Mouse (Mus musculus): ENCODE data around the gene Hdac6.
A peak's percentile ranks its signal among the peaks of the same experiment; 100 is the strongest.

The Hdac6 gene

DNA sequence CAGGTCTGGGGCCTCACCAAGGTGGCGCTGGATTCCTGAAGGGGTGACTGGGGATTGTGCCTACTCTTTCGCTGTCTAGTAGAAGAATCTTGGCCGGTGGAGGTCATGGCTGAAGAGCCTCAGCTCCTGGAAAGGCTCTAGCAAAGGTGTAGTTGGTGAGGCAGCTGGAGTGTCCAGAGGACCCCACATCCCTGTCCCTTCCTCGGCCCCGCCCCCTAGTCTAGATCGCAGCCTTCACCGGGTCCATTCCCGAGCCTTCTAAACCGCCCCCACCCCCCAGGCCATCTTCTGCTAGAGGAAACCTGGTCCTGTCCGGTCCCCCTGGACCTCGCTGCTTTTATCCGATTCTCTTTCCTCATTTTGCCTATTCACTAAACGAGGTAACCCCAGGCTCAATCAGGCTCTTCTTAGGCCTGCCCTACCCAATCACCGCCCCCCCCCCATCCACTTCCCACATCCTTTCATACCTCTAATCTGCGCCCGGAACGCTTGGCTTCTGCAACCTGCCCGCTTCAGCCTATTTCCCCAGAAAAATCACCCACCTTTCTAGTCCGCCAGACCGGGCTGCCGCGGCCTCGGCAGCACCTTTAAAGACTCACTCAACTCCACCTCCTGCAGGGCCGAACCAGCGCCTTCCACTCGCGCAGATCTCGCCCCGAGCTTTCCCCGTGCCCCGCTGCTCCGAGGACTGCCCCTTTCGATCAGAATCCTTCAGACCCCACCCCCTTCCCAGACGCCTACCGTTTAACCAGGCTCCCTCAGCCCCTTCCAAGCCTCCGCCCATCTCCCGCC is at the start of gene Hdac6:
Gene Hdac6 (minus strand): TSS at position 782 of the 792 bp plus-strand sequence.
- DNase-seq = peak; percentile 37 to 57

DNA sequence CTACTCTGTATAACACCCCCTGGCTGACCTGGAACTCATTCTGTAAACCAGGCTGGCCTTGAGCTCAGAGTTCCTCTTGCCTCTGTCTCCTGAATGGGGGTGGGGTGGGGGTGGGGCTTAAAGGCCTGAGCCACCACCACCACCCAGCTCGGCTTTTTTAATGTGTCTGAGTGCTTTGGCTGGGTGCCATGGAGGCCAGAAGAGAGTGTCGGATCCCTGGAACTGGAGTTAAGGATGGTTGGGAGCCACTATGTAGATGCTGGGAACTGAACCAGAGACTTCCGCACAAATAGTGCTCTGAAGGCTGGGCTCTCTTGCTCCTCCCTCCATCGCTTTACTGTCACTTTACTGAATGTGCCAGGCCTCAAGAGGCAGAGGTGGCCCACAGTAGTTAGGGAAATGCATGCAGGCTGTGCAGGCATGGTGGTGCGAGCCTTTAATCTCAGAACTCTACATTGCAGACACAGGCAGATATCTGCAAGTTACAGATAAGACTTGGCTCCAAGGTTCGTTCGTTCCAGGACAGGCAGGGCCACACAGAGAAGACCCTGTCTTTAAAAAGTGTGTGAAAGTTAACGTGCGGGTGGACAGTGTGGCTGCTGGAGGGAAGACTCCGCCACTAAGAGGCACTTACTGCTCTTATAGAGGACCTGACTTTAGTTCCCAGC is 45.5 kb upstream of the Hdac6 start:
- peak; percentile 11 to 50 for DNase-seq

DNA sequence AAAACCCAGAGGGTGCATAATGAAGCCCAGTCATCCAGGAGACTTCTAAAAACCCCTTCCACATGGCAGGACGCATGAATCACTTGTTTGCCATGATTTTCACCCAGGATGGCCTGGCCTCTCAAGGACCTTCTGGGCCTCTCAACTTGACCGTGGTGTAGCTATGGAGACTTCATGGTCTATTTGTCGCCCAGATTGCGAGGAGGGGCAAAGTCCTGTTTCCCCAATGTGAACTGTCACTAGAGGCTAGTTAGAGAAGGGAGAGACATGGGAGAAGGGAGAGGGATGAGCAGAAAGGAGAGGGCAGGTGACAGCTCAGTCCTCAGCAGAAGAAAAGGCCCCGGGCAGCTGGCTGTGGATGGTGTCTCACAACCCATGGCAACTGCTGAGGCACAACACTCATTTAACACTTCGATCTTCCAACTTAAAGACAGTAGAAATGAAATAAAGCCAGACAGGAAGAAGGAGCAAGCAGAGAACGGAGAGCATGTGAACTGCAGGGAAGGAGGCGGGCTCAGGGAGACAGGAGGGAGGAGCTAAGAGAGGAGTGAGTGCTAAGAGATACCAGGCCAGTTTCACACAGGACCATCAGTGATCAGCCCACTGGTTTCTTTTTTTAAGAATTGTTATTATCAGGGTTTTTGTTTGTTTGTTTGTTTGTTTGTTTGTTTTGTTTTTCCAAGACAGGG is 44.8 kb upstream of the Hdac6 start:
- DNase-seq = peak; percentile 6 to 37

DNA sequence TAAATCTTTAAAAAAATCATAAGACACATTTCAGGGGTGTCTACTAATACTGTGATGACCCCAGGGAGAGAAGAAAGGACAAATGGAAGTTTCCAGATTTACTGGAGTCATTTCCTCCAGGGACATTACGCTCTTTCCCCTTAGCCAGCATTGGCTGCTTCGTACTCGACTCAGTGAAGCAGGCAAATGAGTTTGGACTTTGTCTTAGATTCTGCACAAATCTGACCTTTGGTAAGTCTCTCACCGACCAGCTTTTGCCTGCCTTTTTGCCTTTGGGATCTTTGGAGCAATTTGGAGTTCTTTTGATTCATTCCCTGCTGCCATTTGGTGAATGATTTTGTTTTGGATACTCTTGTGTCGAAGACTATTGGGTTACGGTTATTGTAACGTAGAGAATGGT is 33.7 kb upstream of the Hdac6 start:
- DNase-seq = no peak

DNA sequence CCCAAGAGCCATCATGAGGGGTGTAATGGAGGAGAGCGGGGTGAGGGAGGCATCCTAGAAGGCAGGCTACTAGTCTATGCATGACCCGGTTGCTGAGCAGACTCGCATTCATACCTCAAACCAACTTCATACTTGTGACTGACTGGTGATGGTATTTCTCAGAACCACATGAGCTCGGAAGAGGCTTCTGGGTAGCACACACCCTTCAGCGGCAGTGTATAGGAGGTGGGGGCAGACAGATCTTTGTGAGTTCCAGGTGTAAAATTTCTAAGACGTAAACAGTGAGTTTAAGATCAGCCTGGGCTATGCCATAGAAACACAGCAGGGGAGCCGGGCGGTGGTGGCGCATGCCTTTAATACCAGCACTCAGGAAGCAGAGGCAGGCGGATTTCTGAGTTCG is 30.2 kb upstream of the Hdac6 start, which contains the start of gene Gata1:
Gene Gata1 (minus strand): TSS at position 180 of the 400 bp plus-strand sequence.
- DNase-seq = no peak

DNA sequence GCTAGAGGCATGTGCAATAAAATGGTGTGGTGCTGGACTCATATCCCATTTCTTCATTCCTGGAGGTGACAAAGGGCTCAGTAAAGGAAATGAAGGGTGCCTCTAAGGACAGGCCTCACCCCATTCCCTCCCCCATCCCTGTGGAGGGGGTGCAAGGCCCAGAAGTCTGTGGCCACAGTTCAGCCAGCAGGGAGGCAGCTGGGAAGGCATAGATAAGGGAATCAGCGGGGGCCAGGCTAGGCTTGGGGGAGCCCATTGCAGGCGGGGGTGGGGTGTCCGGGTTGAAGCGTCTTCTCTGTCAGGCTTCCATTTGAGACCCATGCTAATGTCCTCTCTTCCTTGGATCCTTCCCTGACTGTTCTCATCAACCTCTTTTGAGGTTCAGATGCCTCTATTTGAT is 23.6 kb upstream of the Hdac6 start:
- DNase-seq = no peak

DNA sequence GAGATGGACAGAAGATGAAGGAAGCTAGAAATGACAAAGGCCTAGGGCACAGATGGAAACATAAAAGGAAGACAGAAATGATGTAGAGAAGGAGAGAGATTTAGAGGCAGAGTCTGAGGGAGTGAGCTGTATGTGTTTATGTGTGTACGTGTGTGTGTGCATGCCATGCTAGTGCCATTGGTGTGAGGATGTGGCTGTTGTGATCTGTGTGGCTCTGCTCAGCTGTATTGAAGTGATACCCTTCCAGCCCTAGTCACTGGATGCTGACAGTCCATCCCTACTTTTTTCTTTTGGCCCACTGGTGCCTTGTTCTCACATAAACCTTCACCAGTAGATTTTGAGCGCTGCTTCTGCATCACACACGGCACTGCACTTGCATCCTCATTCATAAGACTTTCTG is 21.2 kb upstream of the Hdac6 start:
- DNase-seq = no peak

DNA sequence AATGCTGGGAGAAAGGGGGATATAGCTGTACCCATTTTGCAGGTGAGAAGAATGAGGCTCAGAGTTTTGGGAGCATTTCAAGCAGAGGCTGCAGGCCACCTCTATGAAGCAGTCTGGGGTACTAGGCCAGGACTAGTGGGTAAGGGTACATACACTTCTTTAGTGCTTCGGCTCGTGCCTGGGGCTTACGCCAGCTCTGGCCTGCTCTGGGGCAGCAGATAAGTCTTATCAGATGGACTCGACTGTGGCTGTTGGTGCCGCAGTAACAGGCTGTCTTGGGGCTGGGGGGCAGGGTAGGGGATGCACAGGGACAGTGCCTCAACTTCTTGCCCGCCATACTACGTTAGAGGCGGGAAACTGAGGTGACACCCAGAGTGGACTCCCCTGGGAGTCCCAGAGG is 20.5 kb upstream of the Hdac6 start:
- DNase-seq = no peak

DNA sequence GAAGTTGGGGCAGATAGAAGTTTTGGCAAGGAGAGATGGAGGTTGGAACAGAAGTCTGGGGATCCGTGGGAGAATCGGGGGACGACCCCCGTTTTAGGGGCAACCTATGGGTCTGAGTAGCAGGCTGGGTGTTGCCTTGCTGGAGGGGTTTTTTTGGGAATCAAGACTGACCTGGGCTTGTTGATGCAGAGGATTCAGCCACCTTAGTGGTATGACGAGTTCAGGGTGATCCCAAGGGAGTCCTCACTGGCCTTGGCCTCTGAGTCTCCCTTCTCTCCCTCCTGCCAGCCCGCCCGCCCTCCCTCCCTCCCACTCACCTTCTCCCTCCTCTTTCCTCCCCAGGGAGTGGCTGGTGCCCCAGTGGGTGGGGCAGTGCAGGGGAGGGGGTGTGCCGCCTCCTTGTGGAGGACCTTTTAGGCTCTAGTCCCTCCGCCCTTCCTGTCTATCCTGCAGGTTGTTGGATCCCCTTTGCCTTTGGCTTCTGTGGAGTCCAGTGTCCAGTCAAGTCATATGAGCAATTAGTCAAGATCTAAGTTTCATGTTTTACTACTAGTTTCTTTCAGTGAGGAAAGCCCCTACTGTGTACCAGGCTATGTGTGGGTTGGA is 20.0 kb upstream of the Hdac6 start:
- DNase-seq = no peak

DNA sequence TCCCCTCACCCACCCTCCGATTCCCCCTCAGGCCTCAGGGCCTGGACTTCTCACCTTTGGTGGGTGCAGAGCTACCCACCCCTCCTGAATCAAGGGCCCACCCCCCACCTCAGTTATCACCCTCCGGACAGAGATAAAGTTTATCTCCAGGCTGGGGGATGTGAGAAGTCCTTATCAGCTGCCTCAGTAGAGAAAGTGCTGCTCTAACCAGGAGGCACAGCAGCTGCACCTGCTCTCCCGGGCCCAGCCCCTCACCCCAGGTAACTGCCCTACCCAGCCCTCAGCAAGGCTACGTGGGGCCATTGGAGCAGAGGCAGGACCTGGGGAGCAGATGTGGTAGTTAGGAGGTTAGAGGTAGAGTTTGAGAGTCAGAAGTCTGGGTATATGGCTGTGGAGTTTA is 18.5 kb upstream of the Hdac6 start:
- no peak for DNase-seq

DNA sequence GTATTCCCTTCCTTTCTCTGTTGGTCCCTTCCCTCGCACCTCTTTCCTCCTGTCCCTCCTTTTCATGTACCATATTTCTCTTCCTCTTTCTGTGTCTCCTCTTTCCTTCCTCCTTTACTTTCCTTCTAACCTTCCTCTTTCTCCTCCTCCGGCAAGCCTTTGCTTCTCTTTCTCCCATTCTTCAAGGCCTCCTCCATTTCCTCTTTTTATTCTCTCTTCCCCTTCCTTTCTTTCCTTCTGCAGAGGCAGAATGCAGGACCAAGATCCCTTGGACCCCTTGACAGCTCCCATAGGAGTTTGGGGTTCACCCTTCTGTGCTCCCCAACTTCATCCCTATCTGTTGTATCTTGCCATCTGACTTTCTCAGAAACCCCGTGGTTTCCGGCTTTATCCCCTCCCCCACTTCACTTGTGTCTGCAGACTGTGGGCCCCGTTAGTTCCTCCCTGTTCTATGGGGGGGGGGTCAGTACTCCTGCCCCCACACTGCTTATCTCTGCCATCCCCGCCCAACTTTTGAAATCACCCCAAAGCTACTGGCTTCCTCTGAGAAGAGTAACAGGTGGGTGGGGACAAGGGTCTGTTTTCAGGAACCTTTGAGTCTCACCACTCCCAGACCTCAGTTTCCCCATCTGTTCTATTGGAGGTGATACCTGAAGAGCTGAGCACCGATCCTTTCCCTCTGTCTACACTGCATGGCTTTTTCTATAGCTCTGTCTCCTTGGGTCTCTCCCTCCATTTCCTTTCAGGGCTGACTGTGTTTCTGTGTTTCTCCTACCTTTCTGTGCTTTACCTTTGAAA is 16.3 kb upstream of the Hdac6 start:
- no peak for DNase-seq

DNA sequence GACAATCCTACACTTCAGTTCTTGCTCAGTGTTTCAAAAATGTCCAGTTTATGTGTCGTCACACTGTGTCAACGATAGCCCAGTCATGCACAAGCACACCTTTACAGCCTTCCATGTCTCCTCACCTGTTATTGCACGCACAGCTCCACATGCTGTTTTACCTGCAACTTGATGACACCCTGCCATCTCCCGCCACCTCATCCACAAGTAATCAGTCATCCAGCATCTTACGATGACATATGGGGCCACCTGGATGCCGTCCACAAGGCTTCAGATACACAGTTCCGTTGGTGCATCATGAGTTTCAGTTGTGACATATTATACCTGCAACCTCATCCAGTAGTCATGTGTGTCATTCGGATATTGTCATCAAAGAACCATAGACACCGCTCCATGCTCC is 11.2 kb upstream of the Hdac6 start:
- DNase-seq = no peak

DNA sequence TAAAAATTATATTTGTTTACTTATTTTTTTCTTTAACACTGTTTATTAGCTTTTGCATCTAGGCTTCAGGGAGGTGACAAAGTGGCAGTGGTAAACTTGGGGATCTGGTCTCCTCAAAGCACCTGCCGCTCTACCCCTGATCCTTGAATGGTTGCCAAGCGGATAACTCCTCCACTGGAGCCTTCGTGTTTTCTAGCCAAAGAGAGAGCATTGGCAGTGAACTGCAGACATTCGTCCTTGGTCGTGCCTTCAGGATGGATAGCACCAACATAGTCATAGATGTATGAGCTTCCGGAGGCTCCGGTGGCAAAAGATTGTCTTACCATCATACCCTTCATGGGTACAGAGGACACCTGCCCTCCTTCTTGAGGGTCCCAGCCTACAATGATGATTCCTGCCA is 2.4 kb upstream of the Hdac6 start:
- DNase-seq = no peak

DNA sequence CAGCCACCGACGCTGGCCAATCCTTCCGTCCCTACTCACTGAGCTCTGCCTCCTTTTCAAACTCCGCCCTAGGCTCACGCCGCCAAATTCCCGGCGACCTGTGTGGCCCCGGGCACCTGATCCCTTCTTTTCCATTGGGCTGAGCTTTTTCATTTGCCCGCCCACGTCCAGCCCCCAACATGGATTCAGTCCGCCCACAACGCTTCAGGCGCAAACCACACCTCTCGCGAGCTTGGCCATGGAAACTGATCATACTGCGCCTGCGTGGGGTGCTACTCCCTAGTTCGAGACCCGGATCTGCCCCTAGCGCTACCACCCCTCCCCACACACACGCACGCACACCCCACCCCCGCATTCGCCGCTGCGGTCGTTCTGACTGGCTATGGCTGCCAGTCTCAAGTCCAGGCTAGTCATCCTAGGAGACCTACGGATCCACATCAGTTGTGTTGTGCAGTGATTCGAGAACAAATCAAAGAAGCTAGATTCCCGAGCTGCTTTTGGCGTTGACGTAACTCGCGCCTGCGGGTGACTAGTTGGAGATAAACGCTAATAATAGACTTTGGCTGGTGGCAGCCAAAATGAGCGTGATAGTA is 307 bp upstream of the Hdac6 start:
- peak; percentile 93 to 95 for DNase-seq

DNA sequence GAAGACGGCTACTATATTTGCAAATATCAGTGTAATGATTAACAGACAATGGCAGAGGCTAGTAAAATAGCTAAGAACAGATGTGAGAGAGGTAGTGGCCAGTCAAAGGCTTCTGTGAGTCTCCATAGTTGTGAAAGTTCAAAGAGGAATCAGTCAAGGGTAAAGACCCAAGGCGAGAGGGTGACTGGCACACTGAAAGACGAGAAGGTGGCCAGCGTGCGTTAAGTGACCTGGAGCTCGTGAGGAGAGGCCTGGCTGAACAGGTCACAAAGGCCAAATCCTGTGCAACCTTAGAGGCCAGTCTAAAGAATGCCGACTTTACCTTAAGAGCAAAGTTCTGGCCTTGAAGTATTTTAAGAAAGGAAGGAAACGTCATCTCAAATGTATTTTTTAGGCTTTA is 2.1 kb downstream of the Hdac6 start:
- no peak for DNase-seq

DNA sequence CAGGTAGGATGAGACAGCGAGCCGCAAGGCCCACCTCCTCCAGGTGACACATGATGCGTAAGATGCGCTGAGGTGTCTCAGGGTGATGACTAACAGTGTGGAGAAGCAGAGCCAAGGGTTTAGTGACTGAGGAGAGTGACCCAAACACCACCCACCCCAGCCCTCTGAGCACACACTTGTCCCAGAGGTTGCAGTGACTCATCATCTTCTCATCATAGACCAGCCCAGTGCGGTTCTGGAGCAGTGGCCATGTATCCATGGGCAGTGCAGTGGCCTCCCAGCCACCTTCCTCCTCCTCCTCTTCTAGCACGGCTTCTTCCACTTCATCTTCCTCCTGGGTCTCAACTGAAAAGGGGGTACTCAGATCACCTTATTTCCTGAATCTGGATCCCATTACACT is 10.0 kb downstream of the Hdac6 start:
- DNase-seq = no peak

DNA sequence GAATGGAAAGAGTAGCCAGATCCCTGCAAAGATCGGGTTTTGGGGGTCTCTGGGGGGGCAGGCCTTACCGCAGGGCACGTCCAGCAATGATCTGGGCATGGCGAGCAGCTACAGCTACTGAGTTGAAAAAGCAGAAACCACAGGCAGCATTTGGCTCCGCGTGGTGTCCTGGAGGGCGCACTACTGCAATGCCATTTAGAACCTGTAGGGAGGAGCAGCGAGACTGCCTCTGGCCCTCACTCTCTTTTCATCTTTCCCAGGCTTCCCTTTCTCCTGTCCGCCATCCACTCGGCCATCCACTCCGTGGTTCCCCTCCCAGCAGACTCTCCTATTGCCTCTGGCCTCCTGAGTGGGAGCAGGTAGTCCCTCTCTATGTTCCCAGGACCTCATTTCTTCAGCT is 10.8 kb downstream of the Hdac6 start:
- no peak for DNase-seq

DNA sequence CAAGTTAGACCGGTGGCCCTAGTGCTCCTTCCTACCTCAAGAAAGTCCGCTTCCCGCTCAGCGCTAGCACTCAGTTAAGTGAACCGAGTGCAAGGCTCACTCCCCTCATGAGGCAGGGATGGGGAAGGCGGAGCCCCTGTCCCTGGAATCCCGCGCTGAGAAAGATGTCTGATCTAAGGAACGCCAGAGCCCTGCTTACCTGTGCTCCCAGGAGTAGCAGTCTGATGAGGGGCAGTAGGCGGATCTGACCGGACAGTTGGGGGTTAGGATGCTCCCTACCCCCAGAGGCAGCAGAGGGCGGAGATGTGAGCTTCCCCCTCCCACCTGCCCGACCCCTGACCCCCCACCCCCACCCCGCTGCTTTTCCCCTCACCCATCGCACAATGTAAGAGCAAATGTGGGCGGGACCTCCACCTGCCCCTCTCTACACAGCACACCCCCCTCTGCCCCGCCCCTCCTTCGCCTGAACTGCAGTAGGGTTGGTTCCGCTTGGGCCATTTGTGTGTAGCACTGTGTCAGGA is 19.4 kb downstream of the Hdac6 start, which contains the start of gene Eras:
Gene Eras (minus strand): TSS at position 338 of the 521 bp plus-strand sequence.
- no peak for DNase-seq

DNA sequence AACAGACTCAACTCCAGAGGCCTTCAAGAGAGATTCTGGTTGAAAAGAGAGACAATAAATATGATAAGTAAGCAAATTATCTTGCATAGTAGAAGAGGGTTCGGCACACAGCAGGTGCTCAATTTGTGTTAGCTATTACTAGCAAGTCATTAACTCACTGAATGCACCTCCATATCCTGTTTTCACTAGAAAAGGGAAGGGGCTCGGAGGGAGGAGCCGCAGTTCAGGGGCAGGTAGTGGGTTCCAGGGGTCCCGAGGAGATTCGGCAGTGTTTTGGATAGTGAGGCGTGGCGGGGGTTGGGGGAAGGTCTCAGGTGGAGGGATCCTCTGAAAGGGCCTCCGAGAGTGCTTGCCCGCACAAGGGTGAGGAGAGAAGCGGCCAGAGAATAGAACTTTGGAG is 20.6 kb downstream of the Hdac6 start:
- no peak for DNase-seq

DNA sequence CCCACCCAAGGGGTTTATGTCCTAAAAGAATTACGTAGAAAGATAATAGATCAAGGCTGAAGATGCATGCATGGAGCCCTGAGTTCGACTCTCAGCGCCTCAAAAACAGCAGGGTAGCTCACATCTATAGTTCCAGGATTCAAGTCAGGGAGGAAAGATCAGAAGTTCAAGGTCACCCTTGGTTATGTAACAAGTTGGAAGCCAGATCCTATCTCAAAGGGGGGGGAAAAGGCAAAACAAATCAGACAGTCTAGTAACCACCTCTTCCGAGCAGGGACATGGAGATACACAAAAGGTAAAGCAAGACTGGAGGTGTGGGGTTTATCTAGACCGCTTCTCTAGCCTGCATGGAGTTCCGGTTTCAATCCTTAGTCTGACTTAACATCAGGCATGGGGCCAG is 21.4 kb downstream of the Hdac6 start:
- DNase-seq = no peak

DNA sequence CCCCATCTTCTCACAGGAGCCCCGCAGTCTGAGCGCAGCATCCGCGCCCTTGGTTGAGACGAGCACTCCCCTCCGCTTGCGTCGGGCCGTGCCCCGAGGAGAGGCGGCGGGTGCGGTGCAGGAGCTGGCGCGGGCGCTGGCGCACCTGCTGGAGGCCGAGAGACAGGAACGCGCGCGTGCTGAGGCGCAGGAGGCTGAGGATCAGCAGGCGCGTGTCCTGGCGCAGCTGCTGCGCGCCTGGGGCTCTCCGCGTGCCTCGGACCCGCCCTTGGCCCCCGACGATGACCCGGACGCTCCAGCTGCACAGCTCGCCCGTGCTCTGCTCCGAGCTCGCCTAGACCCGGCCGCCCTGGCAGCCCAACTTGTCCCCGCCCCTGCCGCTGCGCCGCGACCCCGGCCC is 25.7 kb downstream of the Hdac6 start:
- peak in 1 of 2 experiments; percentile 23 for DNase-seq

All from kidney, postnatal 4 days (tissue).